Mouse (Mus musculus) megakaryocyte, adult 5-6 weeks (primary cell): ENCODE results near the gene Adamts20. TPM values are rescaled to one million over a fixed set of nuclear protein-coding genes. Genes with fewer than 3 reads are reported as not detected.
"Not testable (repeated sequence)": the region's sequence is repeated elsewhere in the genome, so short reads cannot be mapped to it uniquely, and the experiment has no call there.

ENCODE experiments used
- ATAC-seq: 2 replicates; pipeline ENCODE4 v1.8.0; 2016; ENCODE audit warnings: mild to moderate bottlenecking, inconsistent platforms; ENCODE audit not compliant: poor library complexity, severe bottlenecking
- total RNA-seq, 2 experiments: library from RNA; stranded (forward) in 1 of 2; stranded (reverse) in 1 of 2; fragments of 153-499, 151-499 nt in 1 of 2; fragments of 221-1000, 200-1000 nt in 1 of 2; gene quantifications; 2 replicates each; pipeline versions ENCODE4 v1.2.3 to v1.2.4; 2015 to 2017

The Adamts20 gene
- total RNA-seq, 2 experiments from 2014 or later: not detected

DNA sequence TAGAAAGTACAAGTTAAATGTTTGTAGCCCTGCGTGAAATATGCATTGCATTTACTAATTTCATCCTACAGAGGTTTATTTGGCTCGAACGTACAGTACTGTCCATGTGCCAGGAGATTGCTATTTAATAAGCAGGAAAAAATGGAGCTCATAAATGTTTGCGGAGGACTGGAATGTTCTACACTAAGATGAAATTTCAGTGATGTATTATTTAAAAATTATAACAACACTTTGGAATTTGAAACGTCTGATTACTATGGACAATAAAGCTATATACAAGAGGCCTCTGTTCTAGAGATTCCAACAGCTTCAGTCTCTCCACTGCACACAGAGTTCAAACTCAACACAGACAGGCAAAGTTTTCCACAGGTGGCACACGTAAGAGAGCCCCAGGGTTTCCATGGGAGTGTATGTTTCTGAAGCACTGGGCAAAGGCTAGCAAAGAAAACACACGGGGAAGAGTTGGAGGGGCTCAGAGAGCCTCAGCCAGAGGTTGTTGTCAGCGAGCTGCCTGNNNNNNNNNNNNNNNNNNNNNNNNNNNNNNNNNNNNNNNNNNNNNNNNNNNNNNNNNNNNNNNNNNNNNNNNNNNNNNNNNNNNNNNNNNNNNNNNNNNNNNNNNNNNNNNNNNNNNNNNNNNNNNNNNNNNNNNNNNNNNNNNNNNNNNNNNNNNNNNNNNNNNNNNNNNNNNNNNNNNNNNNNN is 20.6 kb downstream of the Adamts20 start:
- no peak for ATAC-seq

DNA sequence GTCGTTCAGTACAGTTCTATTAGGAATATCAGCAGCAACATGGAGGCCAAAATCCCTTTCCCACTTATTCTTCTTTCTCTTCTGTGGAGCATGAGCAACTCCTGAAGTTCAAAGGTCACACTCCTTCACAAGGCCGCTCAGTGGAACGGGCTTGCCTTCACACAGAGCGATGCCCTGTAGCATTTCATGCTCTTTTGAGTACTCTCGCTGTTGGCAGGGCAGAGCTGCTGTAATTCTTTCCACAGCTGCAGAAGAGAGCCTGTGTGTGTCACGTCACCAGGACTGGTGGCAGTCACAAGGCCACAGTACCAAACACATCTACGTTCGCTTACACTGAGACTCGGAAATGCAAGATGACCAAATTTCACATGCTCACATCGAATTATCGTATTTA is 21.2 kb downstream of the Adamts20 start:
- ATAC-seq: no peak

DNA sequence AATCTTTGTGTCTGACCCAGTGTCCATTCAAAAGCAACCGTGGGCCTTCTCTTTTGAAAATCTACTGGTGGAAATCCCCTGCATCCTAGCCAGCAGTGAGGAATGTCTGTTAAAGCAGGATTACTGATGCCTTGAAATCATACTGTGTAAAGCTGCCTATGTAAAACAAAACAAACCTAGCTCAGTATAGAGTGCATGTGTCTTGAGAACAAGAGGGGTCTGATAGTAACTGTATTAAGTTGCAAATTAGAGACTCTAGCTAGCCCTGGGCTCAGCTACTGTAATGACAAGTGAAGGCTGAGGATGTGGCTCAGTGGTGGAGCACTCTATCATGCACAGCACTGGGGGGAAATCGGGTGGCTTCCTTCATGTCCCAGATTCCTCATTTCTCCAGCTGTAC is 22.2 kb downstream of the Adamts20 start:
- ATAC-seq: no peak

DNA sequence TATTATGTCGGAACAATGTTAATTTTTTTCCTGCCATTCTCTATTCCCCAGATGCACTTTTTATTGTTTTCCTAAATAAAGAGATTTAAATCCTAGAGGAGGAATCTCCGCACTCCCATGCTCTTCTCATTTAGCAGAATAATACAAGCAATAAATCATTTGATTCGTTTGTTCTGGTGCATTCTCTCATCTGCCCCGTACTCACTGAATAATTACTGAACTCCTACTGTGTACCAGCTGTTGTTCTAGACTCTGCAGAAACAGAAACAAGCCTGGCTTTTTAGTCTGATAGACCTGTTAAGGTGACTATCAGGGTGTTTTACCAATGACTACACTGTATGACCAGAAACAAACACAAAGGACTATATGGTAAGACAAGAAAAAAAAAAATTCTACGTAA is 29.7 kb downstream of the Adamts20 start:
- ATAC-seq: no peak

DNA sequence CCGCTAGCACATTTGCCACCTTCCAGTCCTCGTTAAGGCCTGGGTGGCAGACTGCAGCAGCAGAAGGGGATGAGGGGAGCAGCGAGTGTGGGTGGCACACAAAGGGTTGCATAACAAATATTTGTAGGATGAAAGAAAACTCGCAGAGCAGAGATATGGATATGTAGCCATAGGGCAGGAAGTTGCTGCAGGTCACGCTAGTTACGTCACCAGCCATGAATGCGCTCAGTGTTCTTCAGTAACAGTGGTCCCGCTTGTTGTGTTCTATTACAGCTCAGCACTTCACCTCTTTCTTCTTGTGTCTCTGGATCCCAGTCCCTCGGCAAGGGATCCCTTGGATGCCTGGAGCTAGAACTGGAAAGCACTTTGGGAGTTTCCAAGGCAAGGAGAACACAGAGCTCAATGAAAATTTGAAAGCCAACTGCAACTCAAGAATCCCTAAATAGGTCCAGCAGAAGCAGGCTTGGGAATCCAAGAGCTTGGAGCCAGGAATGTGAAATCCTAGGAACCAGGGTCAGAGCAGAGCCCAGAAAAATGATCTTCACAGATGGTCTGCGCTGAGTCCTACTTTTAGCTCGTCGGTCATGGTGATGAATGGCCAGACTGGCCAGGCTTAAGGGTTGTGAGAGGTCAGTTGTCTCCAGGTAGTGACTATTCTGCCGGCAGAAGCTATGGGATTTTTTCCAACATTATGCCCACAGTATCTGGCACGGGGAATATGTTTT is 34.4 kb downstream of the Adamts20 start:
- no peak for ATAC-seq

DNA sequence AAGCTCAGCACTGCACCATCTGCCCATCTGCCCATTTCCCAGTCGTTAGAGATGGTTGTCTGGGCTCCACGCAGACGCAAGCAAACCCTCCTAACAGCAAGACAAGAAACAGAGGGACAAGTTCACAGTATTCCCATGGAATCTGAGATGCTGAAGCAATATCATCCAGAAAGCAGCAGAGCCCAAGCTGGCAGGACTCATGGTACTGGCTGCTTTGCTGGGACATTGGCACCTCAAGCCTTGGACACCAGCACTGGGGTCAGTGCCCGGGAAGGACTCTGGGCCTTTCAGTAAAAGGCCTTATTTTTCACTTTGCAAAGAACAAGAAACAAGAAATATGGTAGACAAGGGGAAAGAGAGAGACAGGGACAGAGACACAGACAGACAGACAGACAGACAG is 36.5 kb downstream of the Adamts20 start:
- ATAC-seq: no peak

DNA sequence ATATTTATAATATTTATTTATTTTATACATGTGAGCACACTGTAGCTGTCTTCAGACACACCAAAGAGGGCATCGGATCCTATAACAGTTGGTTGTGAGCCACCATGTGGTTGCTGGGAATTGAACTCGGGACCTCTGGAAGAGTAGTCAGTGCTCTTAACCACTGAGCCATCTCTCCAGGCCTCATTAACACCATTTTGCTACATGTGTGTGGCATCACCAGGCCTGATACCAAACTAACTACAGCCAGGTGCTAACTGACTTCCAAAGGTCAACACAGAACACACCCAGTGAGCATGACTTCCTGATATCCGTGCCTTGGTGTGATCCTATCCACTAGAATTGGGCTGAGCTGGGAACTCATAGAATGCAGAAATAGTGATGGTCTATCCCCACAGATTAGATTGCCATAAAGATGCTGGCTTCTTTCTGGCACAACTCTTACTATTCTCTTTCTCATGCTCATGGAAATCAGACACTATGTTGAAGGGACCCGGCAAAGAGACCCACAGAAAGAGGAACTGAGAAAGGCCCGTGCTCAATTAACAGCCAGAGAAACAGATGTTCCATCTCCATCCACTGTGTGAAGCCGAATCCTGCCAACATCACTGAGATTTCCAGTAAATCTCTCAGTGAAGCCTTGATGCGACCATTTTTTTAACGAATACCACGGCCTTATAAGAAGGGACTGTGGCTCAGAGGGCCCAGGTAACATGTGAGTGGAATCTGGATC is 37.6 kb downstream of the Adamts20 start:
- ATAC-seq: no peak

DNA sequence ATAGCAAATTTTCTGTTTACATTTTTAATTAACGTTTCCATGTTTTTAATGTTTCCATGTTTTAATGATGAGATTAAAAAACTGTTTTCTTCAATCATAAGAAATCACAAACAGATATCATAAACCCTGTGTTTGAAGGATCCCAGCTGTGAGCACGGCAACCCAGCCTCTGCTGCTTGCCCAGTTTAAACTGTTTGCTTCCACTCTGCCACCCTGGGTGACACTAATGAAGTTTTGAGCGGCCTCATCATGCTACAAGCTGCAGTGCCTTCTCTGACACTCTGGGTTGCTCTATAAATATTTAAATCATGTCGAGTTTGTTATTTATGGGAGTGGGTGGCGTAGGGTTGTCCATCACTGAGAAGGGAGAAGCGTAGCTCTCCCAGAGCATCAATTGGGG is 44.7 kb downstream of the Adamts20 start:
- no peak for ATAC-seq

DNA sequence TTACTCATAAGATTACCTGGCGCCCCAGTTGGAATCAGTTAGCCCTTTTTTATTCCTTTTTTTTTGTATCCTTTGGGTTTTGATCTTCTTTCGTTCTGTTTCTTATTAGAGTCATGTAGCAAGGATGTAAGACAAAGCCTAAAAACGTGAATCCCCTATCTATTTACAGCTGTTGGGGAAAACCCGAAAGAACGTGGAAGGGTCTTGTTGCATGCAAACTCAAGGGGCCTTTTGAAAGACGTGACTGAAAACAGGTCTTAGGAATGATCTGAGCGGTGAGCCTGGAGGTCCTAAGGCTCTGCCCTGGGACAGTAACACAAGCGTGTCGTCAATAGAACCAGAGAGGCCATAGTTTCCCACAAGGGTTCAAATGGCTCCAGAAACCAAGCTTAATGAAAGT is 46.1 kb downstream of the Adamts20 start:
- ATAC-seq: no peak

DNA sequence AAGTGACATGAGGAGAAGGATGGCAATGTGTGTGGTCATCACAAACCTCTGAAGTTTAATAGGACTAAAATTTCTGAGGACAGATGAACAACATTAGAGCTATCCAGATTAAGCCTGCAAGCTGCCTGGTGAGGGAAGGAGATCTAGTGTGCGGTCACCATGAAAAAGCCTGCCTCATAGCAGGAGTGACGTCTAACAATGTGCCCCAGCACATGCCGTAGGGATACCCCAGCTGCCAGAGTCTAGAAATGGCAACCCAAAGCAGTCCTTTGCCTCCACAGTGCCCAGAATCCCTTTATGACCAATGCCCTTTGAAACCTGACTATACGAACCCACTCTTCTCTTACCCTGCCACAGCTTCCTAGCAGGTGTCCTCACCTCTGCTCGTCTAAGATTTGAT is 46.8 kb downstream of the Adamts20 start:
- ATAC-seq: no peak

DNA sequence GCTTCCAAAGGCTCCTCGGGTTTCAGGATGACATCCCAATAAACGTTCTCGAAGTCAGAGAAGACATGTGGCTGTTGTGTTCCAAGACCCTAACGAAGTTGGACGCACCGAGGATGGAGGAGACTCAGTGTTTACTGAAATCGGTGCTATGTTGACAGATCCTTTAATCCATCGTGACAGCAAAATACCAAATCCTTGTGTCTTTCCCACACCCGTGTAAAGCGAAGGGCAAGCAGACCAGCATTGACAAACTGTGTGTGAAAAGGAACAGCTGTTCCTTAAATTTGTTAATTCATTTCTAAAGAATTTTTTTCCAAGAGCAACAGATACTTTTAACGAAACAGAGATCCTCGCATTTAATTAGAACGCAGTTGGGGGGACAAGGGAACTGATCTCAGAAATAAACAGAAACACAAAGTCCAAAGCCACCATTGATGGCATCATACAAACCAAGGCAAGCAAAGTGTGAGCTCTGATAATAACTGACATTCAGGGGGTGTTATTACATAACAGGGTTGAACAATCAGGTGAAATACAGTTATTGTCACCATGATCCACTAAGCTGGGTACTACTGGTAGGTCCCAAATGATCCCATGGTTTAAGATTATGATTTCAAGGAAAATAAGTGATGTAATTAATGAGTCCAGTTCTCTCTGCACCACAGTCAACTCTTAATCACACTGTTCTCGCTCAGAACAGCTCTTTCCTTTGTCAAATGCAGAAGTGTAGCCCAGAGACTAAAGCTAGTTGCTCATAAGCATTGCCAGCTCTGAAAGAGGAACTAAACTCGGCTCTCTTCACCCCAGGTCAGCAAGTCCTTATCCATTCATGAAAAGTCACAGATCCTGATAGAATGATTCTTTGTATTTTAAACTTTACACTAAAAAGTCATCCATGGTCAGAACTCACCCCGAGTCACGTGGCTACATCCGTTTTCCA is 47.7 kb downstream of the Adamts20 start:
- peak; percentile 64; the same call in 1 of the 2 replicates for ATAC-seq

DNA sequence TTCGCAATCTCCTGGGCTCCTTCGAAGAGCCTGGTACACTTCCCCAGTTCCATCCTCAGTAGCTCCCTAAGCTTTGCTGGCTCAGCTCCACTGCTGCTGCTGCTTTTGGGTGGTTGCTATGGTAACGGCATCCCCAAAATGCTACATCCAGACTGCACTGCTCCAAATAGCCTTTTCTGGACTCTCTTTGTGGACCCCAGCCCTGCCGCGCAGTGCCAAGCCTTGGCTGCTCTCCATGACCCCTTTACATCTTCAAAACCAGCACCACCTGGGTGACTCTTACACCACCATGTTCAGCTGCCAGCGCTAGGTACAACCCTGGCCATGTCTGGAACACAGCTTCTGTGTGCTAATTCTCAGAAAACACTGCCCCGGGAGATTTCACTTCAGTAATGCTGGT is 55.4 kb downstream of the Adamts20 start:
- no peak for ATAC-seq

DNA sequence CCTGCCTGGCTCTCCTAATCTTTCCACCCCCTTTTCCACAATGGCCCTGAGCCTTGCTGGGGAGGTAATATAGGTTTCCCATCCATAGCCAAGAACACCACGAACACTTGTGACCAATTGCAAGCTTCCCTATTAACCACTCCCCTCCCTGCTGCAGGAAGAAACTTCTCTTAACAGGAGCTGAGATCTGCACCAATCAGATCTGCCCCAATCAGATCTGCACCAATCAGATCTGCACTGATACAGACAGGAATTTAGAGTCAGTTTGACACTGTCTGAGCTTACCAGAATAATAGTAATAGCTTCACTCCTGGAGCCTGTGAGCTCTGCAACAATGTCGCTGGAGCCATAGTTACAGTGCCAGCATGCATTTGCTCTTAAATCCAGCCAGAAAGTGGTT is 58.9 kb downstream of the Adamts20 start:
- no peak for ATAC-seq

DNA sequence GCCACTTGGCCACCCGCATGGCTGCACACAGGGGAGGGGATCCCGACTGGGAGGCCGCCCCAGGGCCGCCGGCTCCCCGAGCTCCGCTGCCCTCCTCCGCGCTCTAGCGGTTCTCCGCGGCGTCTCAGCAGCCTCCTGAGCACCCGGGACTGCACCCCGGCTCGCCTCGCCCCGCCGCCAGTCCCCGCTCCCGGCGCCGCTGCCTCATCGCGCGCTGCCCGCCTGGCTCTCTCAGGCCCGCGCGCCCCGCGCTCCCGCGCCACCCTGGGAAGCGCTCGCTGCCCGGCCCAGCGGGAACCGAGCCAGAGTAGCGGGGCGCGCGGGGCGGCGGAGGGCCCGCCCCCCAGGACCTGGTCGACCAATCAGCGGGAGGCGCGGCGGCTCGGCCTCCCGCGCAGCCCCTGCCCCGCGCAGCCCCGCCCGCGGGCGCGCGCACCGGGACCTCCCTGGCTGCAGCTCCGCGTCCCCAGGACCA is 61.1 kb downstream of the Adamts20 start:
- ATAC-seq: no peak

DNA sequence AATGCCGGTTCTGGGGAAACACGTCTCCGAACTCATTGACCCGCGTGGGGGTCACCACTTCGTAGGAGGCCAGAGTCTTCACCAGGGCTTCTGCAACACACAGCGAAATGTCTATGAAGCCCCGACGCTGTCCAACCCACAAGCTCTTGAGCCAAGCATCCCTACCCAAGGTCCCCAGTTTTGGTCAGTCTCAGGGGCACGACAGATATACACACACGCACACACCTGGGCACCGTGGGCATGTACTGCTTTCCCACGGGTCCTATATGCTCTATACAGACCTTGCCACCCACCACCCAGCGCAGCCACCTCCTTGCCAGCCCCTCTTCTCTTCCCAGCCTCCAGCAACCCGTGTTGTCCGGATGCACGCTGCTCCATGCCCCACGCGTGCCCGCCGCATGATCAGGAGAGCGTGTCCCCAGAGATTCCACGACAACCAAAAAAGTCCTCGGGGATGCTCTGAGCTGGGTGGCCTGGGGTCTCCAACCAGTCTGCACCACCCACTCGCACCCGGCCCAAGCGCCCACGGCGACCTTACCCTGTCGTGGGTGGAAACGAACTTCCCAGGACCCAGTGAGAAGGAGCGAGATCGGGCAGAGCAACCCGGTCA is 61.7 kb downstream of the Adamts20 start:
- ATAC-seq: no peak

DNA sequence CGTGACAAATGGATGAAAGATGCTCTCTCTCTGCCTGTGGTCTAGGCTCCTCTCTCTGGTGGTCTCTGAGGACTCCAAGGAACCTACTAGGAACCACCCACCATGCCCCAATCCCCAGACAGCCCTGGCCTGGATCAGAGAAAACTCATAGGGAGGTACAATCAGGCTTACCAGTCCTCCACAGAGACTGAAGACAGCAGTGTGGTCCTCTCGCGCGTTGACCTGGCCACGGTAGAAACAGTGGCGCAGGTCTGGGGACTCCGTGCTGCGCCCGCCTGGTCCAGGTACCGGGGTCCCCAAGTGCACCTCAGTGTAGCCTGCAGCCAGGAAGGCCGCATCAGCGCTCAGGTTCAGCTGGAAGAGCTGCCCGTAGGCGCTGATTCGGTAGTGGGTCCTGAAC is 62.2 kb downstream of the Adamts20 start:
- no peak for ATAC-seq

DNA sequence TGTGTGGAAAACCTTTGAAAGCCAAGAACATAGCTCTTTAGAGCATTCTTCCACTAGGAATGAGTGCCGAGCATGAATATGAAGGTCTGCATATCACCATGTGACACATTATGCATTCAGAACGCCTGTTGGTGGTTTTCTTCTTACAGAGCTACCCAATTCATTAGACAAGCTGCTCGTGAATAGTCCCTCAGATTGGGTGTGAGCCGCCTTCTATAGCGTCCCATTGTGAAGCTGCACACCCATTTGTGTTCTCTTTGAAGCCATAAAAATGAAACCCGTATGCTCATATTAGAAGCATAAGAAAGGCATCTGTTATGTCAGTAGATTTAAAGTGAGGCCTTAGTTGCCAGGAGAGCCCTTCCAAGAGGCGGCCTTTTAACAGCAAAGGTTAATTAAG is 72.5 kb downstream of the Adamts20 start:
- no peak for ATAC-seq

DNA sequence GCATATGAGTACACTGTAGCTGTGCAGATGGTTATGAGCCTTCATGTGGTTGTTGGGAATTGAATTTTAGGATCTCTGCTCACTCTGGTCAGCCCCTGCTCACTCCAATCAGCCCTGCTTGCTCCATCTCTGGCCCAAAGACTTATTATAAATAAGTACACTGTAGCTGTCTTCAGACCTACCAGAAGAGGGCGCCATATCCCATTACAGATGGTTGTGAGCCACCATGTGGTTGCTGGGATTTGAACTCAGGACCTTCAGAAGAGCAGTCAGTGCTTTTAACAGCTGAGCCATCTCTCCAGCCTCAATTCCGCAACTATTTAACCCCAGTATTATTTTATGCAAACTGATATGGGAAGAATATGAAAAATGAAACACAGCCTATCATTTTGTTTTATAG is 75.1 kb downstream of the Adamts20 start:
- ATAC-seq: not testable (repeated sequence)

DNA sequence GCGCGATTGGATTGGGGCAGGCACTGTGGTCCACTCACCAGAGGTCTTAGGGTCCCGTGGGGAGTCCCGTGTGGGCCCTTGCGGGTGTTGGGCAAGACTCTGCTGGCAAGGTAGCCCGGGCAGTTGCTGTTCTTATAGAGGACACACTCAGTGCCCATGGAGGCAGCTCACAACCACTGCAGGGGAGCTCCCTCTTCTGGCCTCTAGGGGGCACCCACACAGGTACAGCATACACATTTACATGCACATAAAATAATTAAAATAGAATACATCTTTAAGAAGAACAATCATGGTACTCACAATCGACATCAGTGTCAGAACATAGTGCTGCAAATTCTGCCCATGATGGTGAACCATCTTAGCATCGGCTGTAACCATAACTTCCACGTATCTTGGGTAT is 85.8 kb downstream of the Adamts20 start:
- no peak for ATAC-seq

DNA sequence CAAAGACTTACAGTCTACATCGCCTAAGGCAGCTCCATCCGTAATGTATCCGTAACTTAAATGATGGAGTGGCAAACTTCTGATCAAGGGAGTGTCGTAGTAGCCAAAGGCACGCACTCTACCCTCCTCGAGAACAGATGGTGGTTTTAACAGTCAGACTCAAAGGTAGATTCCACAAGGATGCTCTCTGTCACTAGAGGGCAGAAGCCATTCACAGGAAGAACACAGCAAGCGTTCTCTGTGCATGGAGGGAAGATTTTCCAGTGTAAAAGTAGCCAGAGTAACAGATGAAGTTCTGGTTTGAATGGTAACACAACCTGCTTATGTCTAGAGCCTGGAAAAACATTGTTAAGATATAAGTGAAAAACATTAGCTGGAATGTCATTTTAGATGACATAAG is 92.7 kb downstream of the Adamts20 start:
- ATAC-seq: no peak
